Mouse (Mus musculus) bone marrow, adult 2 months (tissue): Measurements from ENCODE around the gene Wdr77.

Experiments
- CTCF ChIP-seq: fragments of 200-500 bp; IDR thresholded peaks from 2 replicates; pipeline ENCODE4 v1.5.1; 2011; ENCODE audit warnings: low read length, control low read depth; ENCODE audit not compliant: control insufficient read depth, insufficient read depth
- POLR2A ChIP-seq: fragments of 200-500 bp; IDR thresholded peaks from 2 replicates; pipeline ENCODE4 v1.6.1; 2011; ENCODE audit warnings: low read depth, mild to moderate bottlenecking, control low read depth, low read length, borderline replicate concordance; ENCODE audit not compliant: control insufficient read depth

DNA sequence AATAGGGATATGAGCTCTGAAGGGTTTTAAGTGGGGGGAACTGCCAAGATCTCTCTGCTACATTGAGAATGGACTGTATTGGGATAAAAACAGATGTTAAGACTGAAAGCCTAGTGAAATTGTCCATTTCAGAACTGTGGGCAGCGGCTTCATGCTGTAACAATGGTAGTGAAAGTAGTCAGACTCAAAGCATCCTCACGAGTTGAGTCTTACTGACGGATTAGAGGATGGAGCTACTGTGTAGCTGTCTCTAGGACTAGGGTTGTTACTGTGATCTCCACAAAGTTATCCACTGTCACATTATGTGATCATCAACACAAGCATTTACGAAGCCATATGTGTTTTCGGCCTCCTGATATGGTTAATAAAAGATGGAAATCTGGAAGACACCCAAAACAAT is 965 bp upstream of the Wdr77 start:
- TF ChIP-seq CTCF (no peak), POLR2A (no peak)
